In genomic region chr9:6317114-6317513, GRCm38 (mm10) we compare ENCODE assay signal across 35 mouse cellular contexts. TPM values are rescaled to one million over a fixed set of nuclear protein-coding genes. Genes with fewer than 3 reads are reported as not detected.
"Had no signal": no experiment of that assay in that cellular context is flagged by ENCODE, and none has a peak within 500 bp of the region (broad histone marks: within the 10 kb centered on the region; RNA-seq: fewer than 3 reads in every experiment).

No protein-coding gene starts in this region.

- DNase-seq: gastrocnemius, postnatal 14 days; gastrocnemius, postnatal 36 days; heart, adult 11 months; heart, adult 2 months; heart, postnatal 14 days; heart, postnatal 36 days; kidney, adult 11 months; kidney, adult 8-10 months; kidney, postnatal 14 days; kidney, postnatal 36 days; layer of hippocampus, adult 9-11 months; layer of hippocampus, postnatal 36 days; left cerebral cortex, postnatal 4 days had no signal

- ATAC-seq: hindbrain, postnatal 0 days; intestine, embryonic 16.5 days; liver, embryonic 12.5 days had no signal

- H3K9ac ChIP-seq: heart, embryonic 13.5 days; heart, embryonic 15.5 days; hindbrain, embryonic 13.5 days; hindbrain, embryonic 15.5 days; limb, embryonic 12.5 days; limb, embryonic 15.5 days; liver, embryonic 12.5 days had no signal

- H3K27ac ChIP-seq: heart, adult 2 months; heart, embryonic 13.5 days; heart, embryonic 15.5 days; hindbrain, embryonic 13.5 days; hindbrain, embryonic 15.5 days; hindbrain, postnatal 0 days; limb, embryonic 12.5 days; limb, embryonic 15.5 days; liver, embryonic 12.5 days had no signal

- H3K27me3 ChIP-seq: heart, embryonic 13.5 days; heart, embryonic 15.5 days; hindbrain, embryonic 13.5 days; hindbrain, embryonic 15.5 days; limb, embryonic 12.5 days; limb, embryonic 15.5 days; liver, embryonic 12.5 days had no signal

- H3K9me3 ChIP-seq: heart, embryonic 13.5 days; heart, embryonic 15.5 days; hindbrain, embryonic 13.5 days; hindbrain, embryonic 15.5 days; limb, embryonic 12.5 days; limb, embryonic 15.5 days; liver, embryonic 12.5 days had no signal

- H3K4me2 ChIP-seq: heart, embryonic 11.5 days; heart, embryonic 13.5 days; heart, embryonic 15.5 days; hindbrain, embryonic 13.5 days; hindbrain, embryonic 15.5 days; limb, embryonic 12.5 days; limb, embryonic 15.5 days; liver, embryonic 12.5 days had no signal

- H3K36me3 ChIP-seq: heart, embryonic 13.5 days; heart, embryonic 15.5 days; hindbrain, embryonic 13.5 days; hindbrain, embryonic 15.5 days; limb, embryonic 12.5 days; limb, embryonic 15.5 days; liver, embryonic 12.5 days had no signal

- H3K4me3 ChIP-seq: heart, adult 2 months; heart, embryonic 13.5 days; heart, embryonic 15.5 days; hindbrain, embryonic 13.5 days; hindbrain, embryonic 15.5 days; limb, embryonic 12.5 days; limb, embryonic 15.5 days; liver, embryonic 12.5 days had no signal

- H3K4me1 ChIP-seq: heart, embryonic 13.5 days; heart, embryonic 15.5 days; hindbrain, embryonic 13.5 days; hindbrain, embryonic 15.5 days; limb, embryonic 12.5 days; limb, embryonic 15.5 days; liver, embryonic 12.5 days had no signal

RNA-seq across cellular contexts. Expression of gene Ddi1, which starts 47.5 kb away (rescaled TPM):
- total RNA-seq: gastrocnemius, adult 18-20 months; gastrocnemius, adult 8-10 months; gastrocnemius, postnatal 14 days; gastrocnemius, postnatal 36 days; heart, adult 2 months; heart, postnatal 14 days; heart, postnatal 36 days; hematopoietic stem cell, adult 5-6 weeks; hindbrain, postnatal 0 days; layer of hippocampus, adult 18-20 months; layer of hippocampus, adult 8-10 months; layer of hippocampus, postnatal 14 days; layer of hippocampus, postnatal 36 days; left cerebral cortex, adult 18-20 months; left cerebral cortex, adult 8-10 months; left cerebral cortex, postnatal 10 days; left cerebral cortex, postnatal 25 days; left cerebral cortex, postnatal 4 days; liver, adult 2 months had no signal
- polyA plus RNA-seq: heart, adult 2 months; large intestine, adult 2 months; liver, adult 2 months had no signal
